Mouse (Mus musculus) spleen, adult 2 months (tissue): ENCODE results near the gene Nfu1.
"Not testable (repeated sequence)": the region's sequence is repeated elsewhere in the genome, so short reads cannot be mapped to it uniquely, and the experiment has no call there.

Experiments
- CTCF ChIP-seq: fragments of 200-500 bp; IDR thresholded peaks from 2 replicates; pipeline ENCODE4 v1.5.1; 2011; ENCODE audit warnings: mild to moderate bottlenecking, inconsistent platforms; ENCODE audit not compliant: insufficient read depth, insufficient read length, insufficient replicate concordance; ENCODE audit errors: extremely low read depth
- POLR2A ChIP-seq: fragments of 200-500 bp; IDR thresholded peaks from 2 replicates; pipeline ENCODE4 v1.6.1; 2011; ENCODE audit warnings: low read depth, low read length, inconsistent platforms

GRCm38 (mm10) chr6:87031310-87031709, 22.3 kb downstream of the Nfu1 start:
- not testable (repeated sequence) for TF ChIP-seq CTCF, POLR2A
